Mouse (Mus musculus): ENCODE results near the gene Nos3. TPM values are rescaled to one million over a fixed set of nuclear protein-coding genes. Genes with fewer than 3 reads are reported as not detected.
A peak's percentile ranks its signal among the peaks of the same experiment; 100 is the strongest.
"Not testable (repeated sequence)": the region's sequence is repeated elsewhere in the genome, so short reads cannot be mapped to it uniquely, and the experiment has no call there.

The Nos3 gene
- total RNA-seq, 2 experiments from 2014 or later: 8.8 to 9.3 TPM

DNA sequence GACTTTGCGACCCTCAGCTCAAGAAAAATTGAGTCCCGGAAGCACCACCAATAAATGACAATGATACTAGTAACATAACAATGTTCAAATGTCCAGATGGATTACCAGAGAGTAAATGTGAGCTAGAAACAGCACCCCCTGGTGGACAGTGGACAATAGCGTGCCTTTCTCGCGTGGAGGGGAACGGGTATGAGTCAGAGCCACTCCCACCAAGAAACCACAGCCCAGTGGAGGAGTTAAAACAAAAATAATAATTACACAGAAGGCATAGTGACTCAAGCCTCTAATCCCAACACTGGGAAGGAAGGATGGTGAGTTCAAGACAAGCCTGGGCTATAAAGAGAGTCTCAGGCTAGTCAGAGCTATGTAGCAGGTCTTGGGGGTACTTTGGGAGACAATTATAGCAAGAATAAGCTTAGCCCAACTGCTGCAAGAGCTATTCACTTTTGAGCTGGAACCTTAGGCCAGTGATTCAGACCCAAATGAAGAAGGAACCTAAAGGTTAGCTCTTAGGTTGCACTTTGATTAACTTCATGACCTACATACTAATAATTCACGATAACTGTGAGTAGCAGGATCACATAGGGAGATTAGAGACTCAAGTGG lies 28.9 kb downstream of the Nos3 start, which contains the start of gene Abcb8:
Gene Abcb8, plus strand, starts transcription at position 272 of the 606 bp plus-strand sequence.
- DNase-seq (ENCODE audit: extremely low spot score in 1 of 2, low spot score in 2 of 2): peak; percentile 84 to 89
- intact Hi-C loops (cut with DNase I): no loop called here
- peak within 1 kb of the TSS; percentile 96 for H3K27ac ChIP-seq
- peak within 1 kb of the TSS; percentile 70 for H3K4me3 ChIP-seq
- TF ChIP-seq CTCF (IDR thresholded peaks at IDR 0.05): peak; percentile 97

DNA sequence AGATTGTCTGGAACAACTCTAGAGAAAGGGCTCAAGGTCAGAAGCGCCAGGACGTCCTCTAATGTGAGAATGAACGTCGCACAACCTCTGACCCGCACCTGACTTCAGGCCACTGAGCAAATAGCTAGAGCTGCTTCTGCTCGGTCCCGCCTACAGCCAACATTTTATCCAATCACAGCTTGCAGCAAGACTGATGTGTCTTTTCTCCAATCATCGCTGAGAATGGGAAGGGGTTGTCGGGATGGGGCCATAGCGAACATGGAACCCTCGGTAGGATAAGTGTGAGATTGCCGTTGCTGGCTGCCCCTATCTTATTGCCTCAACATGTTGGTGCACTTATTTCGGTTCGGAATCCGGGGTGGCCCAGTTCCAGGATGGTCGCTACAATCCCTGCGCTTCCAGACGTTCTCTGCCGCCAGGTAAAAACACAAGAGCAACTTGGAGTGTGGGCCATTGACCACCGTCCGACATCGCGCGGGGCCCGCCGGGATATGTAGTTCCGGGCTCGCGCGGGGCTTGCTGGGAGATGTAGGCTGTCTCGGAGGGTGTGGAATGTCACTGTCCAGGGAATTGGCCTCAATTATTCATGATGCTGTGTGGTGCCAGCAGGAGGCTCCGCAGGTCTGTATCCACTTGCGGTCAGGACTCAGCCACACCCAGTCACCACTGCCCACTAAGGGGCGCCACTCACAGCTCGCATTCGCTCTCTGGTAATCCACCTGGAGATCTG lies 29.7 kb downstream of the Nos3 start:
- TF ChIP-seq CTCF (IDR thresholded peaks at IDR 0.05): peak; percentile 72
- intact Hi-C loops (cut with DNase I): loop anchor here (2.0 kb wide), 1 partner anchor 30 kb away; no protein-coding TSS in a partner anchor
- peak; percentile 93 to 94 for DNase-seq (ENCODE audit: extremely low spot score in 1 of 2, low spot score in 2 of 2)
- peak overlapping the region; percentile 70 for H3K4me3 ChIP-seq
- H3K27ac ChIP-seq: peak overlapping the region; percentile 96

- peak; percentile 38 for TF ChIP-seq CTCF (IDR thresholded peaks at IDR 0.05)
- not testable (repeated sequence) for H3K27ac ChIP-seq; H3K4me3 ChIP-seq; DNase-seq (ENCODE audit: extremely low spot score in 1 of 2, low spot score in 2 of 2)
- intact Hi-C loops (cut with DNase I): loop anchor here (5.0 kb wide), 1 partner anchor 76 kb away; no protein-coding TSS in a partner anchor
Observed at GRCm38 (mm10) chr5:24396254-24396653, 31.6 kb downstream of the Nos3 start.

- no peak overlapping the region for H3K4me3 ChIP-seq
- TF ChIP-seq CTCF (IDR thresholded peaks at IDR 0.05): no peak
- no peak for DNase-seq (ENCODE audit: extremely low spot score in 1 of 2, low spot score in 2 of 2)
- intact Hi-C loops (cut with DNase I): loop anchor here (5.0 kb wide), 1 partner anchor 73 kb away; no protein-coding TSS in a partner anchor
- no peak overlapping the region for H3K27ac ChIP-seq
Observed at GRCm38 (mm10) chr5:24399686-24400085, 35.1 kb downstream of the Nos3 start.

- no peak overlapping the region for H3K27ac ChIP-seq
- no peak for TF ChIP-seq CTCF (IDR thresholded peaks at IDR 0.05)
- no peak overlapping the region for H3K4me3 ChIP-seq
- intact Hi-C loops (cut with DNase I): no loop called here
- no peak for DNase-seq (ENCODE audit: extremely low spot score in 1 of 2, low spot score in 2 of 2)
Observed at GRCm38 (mm10) chr5:24400362-24400761, 35.8 kb downstream of the Nos3 start.

GRCm38 (mm10) chr5:24400911-24401605 lies 36.4 kb downstream of the Nos3 start:
- no peak for DNase-seq (ENCODE audit: extremely low spot score in 1 of 2, low spot score in 2 of 2)
- intact Hi-C loops (cut with DNase I): no loop called here
- H3K4me3 ChIP-seq: no peak overlapping the region
- TF ChIP-seq CTCF (IDR thresholded peaks at IDR 0.05): no peak
- H3K27ac ChIP-seq: no peak overlapping the region

- no peak for DNase-seq (ENCODE audit: extremely low spot score in 1 of 2, low spot score in 2 of 2)
- Histone ChIP-seq H3K27ac (no peak overlapping the region), H3K4me3 (no peak overlapping the region)
- intact Hi-C loops (cut with DNase I): no loop called here
- TF ChIP-seq CTCF (IDR thresholded peaks at IDR 0.05): no peak
Observed at GRCm38 (mm10) chr5:24401969-24402368, 37.4 kb downstream of the Nos3 start.

DNA sequence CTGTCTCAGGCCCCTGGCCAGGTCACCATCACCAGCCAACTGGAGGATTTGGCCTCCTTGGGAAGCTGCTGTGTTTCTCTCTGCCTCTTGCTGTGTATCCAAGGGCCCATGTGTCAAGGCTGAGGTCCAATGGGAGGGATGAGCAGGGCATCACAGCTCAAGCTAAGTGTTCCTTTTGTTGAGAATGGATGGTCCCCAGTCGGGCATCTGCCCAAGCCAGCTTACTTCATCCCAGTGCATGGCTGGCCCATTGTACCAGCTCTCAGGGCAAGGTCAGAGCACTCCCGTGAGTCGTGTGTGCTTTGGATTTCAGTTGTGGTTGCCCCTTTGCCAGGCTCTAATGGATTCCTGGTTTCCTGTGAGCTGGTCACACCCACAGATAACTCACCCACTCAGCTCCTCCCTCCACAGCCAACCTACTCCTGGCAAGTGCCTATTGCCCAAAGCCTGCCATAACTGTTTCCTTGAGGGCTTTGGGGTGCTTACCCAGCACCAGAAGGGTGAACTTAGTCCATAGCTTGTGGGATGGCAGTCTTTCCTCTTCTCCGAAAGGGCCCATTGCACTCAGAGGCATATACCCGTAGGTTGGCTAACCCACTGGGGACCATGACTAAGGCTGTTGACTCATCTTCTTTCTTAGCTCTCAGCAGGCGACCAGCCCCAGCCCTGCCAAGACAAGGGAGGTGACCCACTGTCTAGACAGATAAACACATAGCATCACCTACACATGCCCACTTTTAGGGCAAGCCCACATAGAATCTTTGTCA lies 40.2 kb downstream of the Nos3 start:
- DNase-seq (ENCODE audit: extremely low spot score in 1 of 2, low spot score in 2 of 2): no peak
- intact Hi-C loops (cut with DNase I): no loop called here
- no peak for TF ChIP-seq CTCF (IDR thresholded peaks at IDR 0.05)
- H3K4me3 ChIP-seq: no peak overlapping the region
- H3K27ac ChIP-seq: peak overlapping the region; percentile 55

DNA sequence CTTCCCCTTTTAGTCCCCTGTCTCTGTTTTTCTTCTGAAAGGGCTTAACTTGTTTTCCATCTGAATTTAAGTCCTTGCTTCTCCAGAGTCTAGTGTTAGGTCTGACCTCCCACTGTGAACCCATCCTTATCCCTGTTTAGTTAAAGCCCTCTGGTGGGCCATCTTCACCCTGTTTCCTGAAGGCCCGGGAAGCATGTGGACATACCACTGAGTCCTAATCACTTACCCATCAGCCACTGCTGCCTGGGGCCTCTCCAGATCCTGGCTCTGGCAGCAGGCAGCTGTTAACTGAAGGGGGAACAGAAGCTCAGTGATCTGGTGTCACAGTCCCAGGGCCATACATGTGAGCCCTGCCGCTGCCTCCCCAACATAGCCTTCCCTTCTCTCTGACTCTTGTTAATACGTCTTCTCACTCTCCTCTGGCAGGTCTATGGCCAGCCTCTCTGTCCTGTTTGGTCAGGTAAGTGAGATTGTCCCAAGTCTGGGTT lies 40.8 kb downstream of the Nos3 start:
- intact Hi-C loops (cut with DNase I): no loop called here
- Histone ChIP-seq H3K27ac (peak overlapping the region; percentile 55), H3K4me3 (no peak overlapping the region)
- DNase-seq (ENCODE audit: extremely low spot score in 1 of 2, low spot score in 2 of 2): no peak
- no peak for TF ChIP-seq CTCF (IDR thresholded peaks at IDR 0.05)

DNA sequence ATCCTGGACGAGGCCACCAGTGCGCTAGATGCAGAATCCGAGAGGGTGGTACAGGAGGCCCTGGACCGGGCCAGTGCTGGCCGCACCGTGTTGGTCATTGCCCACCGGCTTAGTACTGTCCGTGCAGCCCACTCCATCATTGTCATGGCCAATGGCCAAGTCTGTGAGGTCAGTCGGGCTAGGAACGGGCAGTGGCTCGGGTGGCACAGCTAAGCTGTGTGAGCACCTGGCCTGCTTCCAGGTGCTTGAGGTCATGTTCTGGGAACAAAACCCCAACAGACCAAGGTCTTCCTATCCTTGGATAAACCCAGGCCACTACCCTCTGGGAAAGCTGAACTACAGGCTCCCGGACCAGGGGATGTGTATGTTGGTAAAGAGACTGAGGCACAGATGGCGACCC lies 44.0 kb downstream of the Nos3 start:
- H3K4me3 ChIP-seq: no peak overlapping the region
- peak overlapping the region; percentile 36; the same call in 1 of the 2 replicates for H3K27ac ChIP-seq
- no peak for DNase-seq (ENCODE audit: extremely low spot score in 1 of 2, low spot score in 2 of 2)
- intact Hi-C loops (cut with DNase I): no loop called here
- TF ChIP-seq CTCF (IDR thresholded peaks at IDR 0.05): no peak

DNA sequence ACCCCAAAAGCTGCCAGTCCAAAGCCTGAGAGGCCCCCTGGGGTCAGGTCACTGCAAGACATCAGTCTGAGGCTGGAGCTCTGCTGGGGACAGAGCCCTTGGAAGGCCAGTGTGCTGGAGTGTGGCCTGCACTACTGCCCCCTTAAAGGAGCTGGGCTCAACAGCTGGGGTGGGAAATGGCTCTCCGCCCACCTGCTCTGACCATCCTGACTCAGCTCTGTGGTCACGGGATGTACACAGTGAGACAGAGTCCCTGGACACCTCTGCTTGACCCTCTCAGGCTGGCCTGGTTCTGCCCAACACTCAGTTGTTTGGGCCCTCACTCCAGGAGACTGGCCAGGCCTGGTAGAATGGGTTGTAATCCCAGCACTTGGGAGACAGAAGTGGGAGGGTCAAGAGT lies 44.9 kb downstream of the Nos3 start:
- DNase-seq (ENCODE audit: extremely low spot score in 1 of 2, low spot score in 2 of 2): no peak
- intact Hi-C loops (cut with DNase I): no loop called here
- H3K27ac ChIP-seq: no peak overlapping the region
- no peak overlapping the region for H3K4me3 ChIP-seq
- no peak for TF ChIP-seq CTCF (IDR thresholded peaks at IDR 0.05)

Data from left cerebral cortex, adult 2 months (tissue).